Comparison of ENCODE assay signal across 12 mouse cellular contexts in the genomic region with DNA sequence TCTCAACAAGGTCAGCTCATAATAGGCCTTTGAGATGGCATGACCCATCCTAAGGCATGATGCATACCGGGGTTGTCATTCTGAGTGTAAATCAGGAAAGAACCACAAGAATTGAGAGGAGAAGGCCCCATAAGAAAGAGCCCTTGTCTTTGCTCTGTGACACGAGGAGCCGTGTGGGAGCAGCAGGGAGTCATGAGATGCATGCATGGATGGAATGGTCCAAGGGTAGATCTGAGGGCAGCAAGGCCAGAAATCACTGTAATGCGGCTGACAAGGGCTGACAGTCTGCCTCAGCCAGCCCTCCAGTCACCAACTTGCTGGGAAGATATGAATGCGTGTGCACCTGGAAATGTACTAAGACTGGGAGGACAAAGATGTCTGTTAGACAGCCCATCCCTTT.
A peak's percentile ranks its signal among the peaks of the same experiment; 100 is the strongest.
DNase-seq lines count a peak whose midpoint lies in the region.
"Had no signal": no experiment of that assay in that cellular context is flagged by ENCODE, and none has a peak within 500 bp of the region (broad histone marks: within the 10 kb centered on the region; RNA-seq: fewer than 3 reads in every experiment).

No protein-coding gene starts in this region.

- intact Hi-C loops in heart, postnatal 36 days (cut with DNase I) = no loop called here

- DNase-seq in heart, adult 11 months = peak; percentile 34
- DNase-seq in heart, postnatal 36 days = no peak
- peak; percentile 40 to 51 for DNase-seq in kidney, postnatal 4 days
- no peak for DNase-seq in kidney, adult 18-20 months
- peak; percentile 53 for DNase-seq in mesoderm, embryonic 11.5 days (ENCODE audit: low read depth, low spot score)
- no peak for DNase-seq in gastrocnemius, postnatal 25 days
- DNase-seq: adrenal gland, adult 2 months; adrenal gland, postnatal 25 days; cerebellum, adult 2 months; cerebellum, postnatal 36 days; gastrocnemius, postnatal 10 days; heart, postnatal 14 days had no signal

Comparison
In these comparisons a context has a peak if more than half of its experiments do, and no peak if none do; other contexts are left out.
1. DNase-seq: peak in heart, adult 11 months (single experiment), kidney, postnatal 4 days (2 of 2) and mesoderm, embryonic 11.5 days (single experiment); none in heart, postnatal 36 days (0 of 2), kidney, adult 18-20 months (single experiment) and gastrocnemius, postnatal 25 days (single experiment).